Mouse (Mus musculus): Measurements from ENCODE around the gene Egr4. TPM values are rescaled to one million over a fixed set of nuclear protein-coding genes. Genes with fewer than 3 reads are reported as not detected.
A peak's percentile ranks its signal among the peaks of the same experiment; 100 is the strongest.

The Egr4 gene
- total and polyA plus RNA-seq, 2 experiments from 2014 or later = 1.3 to 1.9 TPM

DNA sequence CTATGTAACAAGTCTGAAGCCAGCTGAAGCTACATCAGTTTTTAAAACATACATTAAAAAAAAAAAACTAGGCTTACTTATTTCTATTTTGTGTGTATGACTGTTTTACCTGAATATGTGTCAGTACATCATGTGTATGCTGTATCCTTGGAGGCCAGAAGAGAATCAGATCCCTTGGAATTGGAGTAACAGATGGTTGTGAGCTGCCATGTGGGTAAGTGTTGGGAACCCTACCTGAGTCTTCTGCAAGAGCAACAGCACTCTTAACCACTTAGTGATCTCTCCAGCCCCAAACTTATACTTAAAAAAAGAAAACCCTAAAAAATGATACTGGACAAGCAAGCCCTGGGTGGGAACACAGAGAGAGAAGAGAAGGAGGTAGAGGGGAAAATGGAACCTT is 16.4 kb downstream of the Egr4 start:
- TF ChIP-seq CTCF (IDR thresholded peaks at IDR 0.05; ENCODE audit: low read depth) = no peak
- no peak for ATAC-seq

DNA sequence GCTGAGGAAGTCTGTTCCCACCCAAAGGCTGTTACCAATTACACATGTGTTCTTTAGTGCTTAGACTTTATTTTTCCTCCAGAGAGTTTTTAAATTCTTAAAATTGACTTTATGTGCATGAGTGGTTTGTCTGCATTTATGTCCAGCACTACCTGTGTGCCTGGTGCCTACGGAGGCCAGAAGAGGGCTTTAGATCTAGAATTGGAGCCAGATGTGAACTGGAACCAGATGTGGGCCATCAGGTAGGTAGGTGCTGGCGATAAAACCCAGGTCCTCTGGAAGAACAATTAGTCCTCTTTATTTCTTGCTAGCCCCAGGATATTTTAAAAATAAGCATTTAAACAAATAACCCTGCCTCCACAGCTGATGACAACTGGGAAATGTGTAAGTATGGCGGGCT is 21.8 kb downstream of the Egr4 start:
- Histone ChIP-seq H3K4me2 (ENCODE audit: low read depth) (no peak overlapping the region), H3K27me3 (ENCODE audit: insufficient read depth, low read length) (no peaks in the 10 kb centered on the region), H3K9ac (no peak overlapping the region), H3K27ac (ENCODE audit: low read depth, low read length) (no peak overlapping the region), H3K36me3 (ENCODE audit: insufficient read depth) (peaks cover 1% of the 10 kb centered on the region; the same call in 1 of the 2 replicates), H3K4me1 (ENCODE audit: insufficient read depth) (no peaks in the 10 kb centered on the region), H3K9me3 (ENCODE audit: low read length) (no peaks in the 10 kb centered on the region), H3K4me3 (ENCODE audit: low read depth, low read length) (no peak overlapping the region)
- TF ChIP-seq CTCF (IDR thresholded peaks at IDR 0.05; ENCODE audit: low read depth) = no peak
- ATAC-seq (no peak), DNase-seq (no peak)
- 96% methylated on average over 3 of the region's 3 CpGs for WGBS

More for the DNA sequence above, 16.4 kb downstream of the Egr4 start:
- Histone ChIP-seq H3K4me2 (ENCODE audit: low read depth) (no peak overlapping the region), H3K9ac (no peak overlapping the region), H3K27ac (ENCODE audit: low read depth, low read length) (no peak overlapping the region), H3K4me1 (ENCODE audit: insufficient read depth) (no peaks in the 10 kb centered on the region), H3K27me3 (ENCODE audit: insufficient read depth, low read length) (no peaks in the 10 kb centered on the region), H3K9me3 (ENCODE audit: low read length) (no peaks in the 10 kb centered on the region), H3K4me3 (ENCODE audit: low read depth, low read length) (no peak overlapping the region), H3K36me3 (ENCODE audit: insufficient read depth) (no peaks in the 10 kb centered on the region)
- DNase-seq = no peak

DNA sequence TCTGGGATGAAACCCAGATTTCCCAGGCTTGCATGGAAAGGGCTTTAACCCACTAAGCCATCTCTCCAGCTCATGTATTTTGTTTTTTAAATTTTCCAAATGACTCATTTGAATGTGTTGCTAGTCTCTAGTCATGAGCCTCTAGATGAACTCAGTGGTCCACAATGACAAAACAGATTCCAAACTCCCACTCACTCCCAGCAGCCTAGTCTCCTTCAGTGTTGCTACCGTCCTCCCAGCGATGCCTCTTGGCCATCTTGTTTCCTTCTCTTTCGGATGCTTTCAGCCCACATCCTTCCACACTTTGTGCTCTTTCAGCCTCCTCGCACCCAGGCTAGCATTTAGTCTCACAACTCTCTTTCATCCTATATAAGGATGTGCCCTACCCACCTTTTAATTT is 23.1 kb downstream of the Egr4 start:
- Histone ChIP-seq H3K4me3 (ENCODE audit: low read depth, low read length) (no peak overlapping the region), H3K4me2 (ENCODE audit: low read depth) (no peak overlapping the region), H3K36me3 (ENCODE audit: insufficient read depth) (peaks cover 3% of the 10 kb centered on the region; the same call in 1 of the 2 replicates), H3K9me3 (ENCODE audit: low read length) (no peaks in the 10 kb centered on the region), H3K27me3 (ENCODE audit: insufficient read depth, low read length) (0 out of 2 replicates have a peak, but pooled peaks cover 3% of the 10 kb centered on the region), H3K4me1 (ENCODE audit: insufficient read depth) (no peaks in the 10 kb centered on the region; the same call in 1 of the 2 replicates), H3K9ac (no peak overlapping the region), H3K27ac (ENCODE audit: low read depth, low read length) (no peak overlapping the region)
- 91% methylated on average over 4 of the region's 4 CpGs for WGBS
- DNase-seq (no peak), ATAC-seq (no peak)
- no peak for TF ChIP-seq CTCF (IDR thresholded peaks at IDR 0.05; ENCODE audit: low read depth)

DNA sequence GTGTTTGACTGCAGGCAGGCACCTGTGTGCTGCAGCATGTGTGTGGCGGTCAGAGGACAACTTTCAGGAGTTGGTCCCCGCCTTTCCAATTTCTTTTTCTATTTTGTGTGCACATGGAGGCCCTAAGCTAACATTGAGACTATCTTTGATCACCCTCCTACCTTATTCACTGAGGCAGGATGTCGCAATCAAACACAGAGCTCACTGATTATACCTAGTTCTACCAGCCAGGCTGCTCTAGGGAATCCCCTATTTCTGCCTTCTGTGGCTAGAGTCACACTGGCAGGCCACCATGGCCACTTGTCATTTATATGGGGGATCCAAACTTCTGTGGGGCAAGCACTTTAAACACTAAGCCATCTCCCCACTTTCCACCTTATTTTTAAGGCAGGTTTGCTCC is 23.7 kb downstream of the Egr4 start:
- Histone ChIP-seq H3K4me2 (ENCODE audit: low read depth) (no peak overlapping the region), H3K27me3 (ENCODE audit: insufficient read depth, low read length) (0 out of 2 replicates have a peak, but pooled peaks cover 8% of the 10 kb centered on the region), H3K9ac (no peak overlapping the region), H3K27ac (ENCODE audit: low read depth, low read length) (no peak overlapping the region), H3K9me3 (ENCODE audit: low read length) (no peaks in the 10 kb centered on the region), H3K36me3 (ENCODE audit: insufficient read depth) (peaks cover 3% of the 10 kb centered on the region; the same call in 1 of the 2 replicates), H3K4me3 (ENCODE audit: low read depth, low read length) (no peak overlapping the region), H3K4me1 (ENCODE audit: insufficient read depth) (no peaks in the 10 kb centered on the region; the same call in 1 of the 2 replicates)
- WGBS = 84% methylated on average over 3 of the region's 3 CpGs
- no peak for TF ChIP-seq CTCF (IDR thresholded peaks at IDR 0.05; ENCODE audit: low read depth)
- DNase-seq (no peak), ATAC-seq (no peak)

DNA sequence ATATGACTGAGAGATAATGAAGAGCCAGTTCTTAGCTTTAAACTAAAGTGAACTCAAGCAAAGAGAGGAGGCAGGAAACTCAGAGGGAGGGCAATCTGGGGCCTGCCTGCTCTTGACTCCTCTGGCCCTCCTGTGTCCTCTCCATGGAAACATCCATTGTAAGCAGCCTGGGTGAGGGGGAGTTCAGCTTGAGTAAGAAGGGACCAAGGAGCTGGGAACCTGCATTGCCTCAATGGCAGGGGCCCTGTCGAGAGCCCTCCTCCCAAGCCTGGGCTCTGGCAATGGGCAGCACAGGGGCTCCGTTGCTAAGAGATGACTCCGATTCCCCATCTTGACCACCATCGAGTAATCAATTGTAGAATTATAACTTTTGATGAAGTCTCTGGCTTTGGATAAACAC is 24.9 kb downstream of the Egr4 start:
- TF ChIP-seq CTCF (IDR thresholded peaks at IDR 0.05; ENCODE audit: low read depth) = no peak
- Histone ChIP-seq H3K27ac (ENCODE audit: low read depth, low read length) (no peak overlapping the region), H3K4me1 (ENCODE audit: insufficient read depth) (no peaks in the 10 kb centered on the region; the same call in 1 of the 2 replicates), H3K4me3 (ENCODE audit: low read depth, low read length) (no peak overlapping the region), H3K9me3 (ENCODE audit: low read length) (no peaks in the 10 kb centered on the region), H3K27me3 (ENCODE audit: insufficient read depth, low read length) (peaks cover 11% of the 10 kb centered on the region; the same call in 1 of the 2 replicates), H3K36me3 (ENCODE audit: insufficient read depth) (peaks cover 12% of the 10 kb centered on the region; the same call in 1 of the 2 replicates), H3K9ac (no peak overlapping the region), H3K4me2 (ENCODE audit: low read depth) (no peak overlapping the region)
- ATAC-seq (no peak), DNase-seq (no peak)
- WGBS = 42% methylated on average over 4 of the region's 4 CpGs

DNA sequence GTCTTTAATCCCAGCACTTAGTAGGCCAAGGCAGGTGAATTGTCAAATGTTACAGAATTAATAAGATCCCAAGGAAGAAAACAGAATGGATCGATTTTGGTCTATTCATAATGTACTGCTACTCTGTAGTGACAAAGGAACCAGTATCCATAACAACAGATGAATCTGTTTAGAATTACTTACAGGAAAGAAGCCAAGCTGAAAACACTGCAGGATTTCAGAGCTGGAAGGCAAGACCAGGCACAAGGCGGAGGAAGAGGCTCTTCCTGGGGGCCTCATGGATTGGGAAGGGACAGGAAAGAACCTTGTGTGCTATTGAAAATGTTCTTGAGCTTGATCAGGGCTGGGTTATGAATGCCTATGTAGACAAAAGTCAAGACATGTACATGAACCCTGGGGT is 27.7 kb downstream of the Egr4 start:
- no peak overlapping the region for H3K27ac ChIP-seq (ENCODE audit: low read depth, low read length)
- ATAC-seq (peak; percentile 56), DNase-seq (no peak)
- H3K27me3 ChIP-seq (ENCODE audit: insufficient read depth, low read length) = peaks cover 11% of the 10 kb centered on the region; the same call in 1 of the 2 replicates
- H3K4me3 ChIP-seq (ENCODE audit: low read depth, low read length) = no peak overlapping the region
- no peak overlapping the region for H3K4me2 ChIP-seq (ENCODE audit: low read depth)
- WGBS = 47% methylated on average over 2 of the region's 2 CpGs
- H3K9ac ChIP-seq = no peak overlapping the region
- no peaks in the 10 kb centered on the region; the same call in 1 of the 2 replicates for H3K4me1 ChIP-seq (ENCODE audit: insufficient read depth)
- peaks cover 18% of the 10 kb centered on the region; the same call in 1 of the 2 replicates for H3K36me3 ChIP-seq (ENCODE audit: insufficient read depth)
- H3K9me3 ChIP-seq (ENCODE audit: low read length) = no peaks in the 10 kb centered on the region
- TF ChIP-seq CTCF (IDR thresholded peaks at IDR 0.05; ENCODE audit: low read depth) = no peak

DNA sequence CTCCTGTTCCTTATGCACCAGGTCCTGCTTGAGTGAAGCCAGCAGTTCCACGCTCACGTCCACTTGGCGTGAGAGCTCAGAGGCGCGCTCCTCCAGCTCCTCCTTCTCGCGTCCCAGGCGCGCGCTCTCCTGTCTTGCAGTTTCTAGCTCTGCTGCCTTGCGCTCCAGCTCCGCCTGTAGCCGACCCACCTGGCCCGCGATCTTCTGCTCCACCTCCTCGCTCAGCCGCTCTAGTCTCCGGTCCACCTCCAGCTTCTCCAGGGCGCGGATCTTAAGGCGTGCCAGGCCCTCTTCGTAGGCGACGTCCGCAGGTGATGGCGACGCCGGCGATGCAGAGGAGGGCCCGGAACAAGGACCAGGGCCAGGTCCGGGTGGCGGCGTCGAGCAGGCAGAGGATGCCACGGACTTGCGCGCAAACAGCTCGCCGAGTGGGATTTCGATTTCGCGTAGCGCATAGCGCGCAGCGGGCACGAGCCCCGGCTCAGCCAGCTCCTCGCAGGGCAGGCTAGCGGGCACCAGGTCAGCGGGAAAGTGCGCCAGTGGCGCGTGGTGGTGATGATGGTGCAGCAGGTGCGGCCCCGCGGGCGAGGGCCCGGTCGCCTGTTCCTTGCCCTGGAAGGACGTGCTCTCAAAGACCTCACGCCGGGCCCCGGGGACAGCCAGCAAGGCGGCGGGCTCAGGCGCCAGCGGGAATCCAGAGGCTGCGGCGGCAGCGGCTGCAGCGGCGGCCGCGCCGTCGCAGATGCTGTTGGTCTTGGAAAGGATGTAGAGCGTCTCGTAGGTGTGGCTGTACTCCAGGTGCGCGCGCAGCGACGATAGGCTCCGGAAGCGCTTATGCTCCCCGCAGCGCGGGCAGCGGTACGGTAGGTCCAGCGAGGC is 29.3 kb downstream of the Egr4 start:
- DNase-seq (no peak), ATAC-seq (peak; percentile 30)
- Histone ChIP-seq H3K9ac (no peak overlapping the region), H3K36me3 (ENCODE audit: insufficient read depth) (peaks cover 30% of the 10 kb centered on the region; the same call in 1 of the 2 replicates), H3K27me3 (ENCODE audit: insufficient read depth, low read length) (peaks cover 11% of the 10 kb centered on the region; the same call in 1 of the 2 replicates), H3K4me3 (ENCODE audit: low read depth, low read length) (peak overlapping the region; percentile 33), H3K4me2 (ENCODE audit: low read depth) (peak overlapping the region; percentile 47), H3K9me3 (ENCODE audit: low read length) (no peaks in the 10 kb centered on the region), H3K4me1 (ENCODE audit: insufficient read depth) (no peaks in the 10 kb centered on the region; the same call in 1 of the 2 replicates), H3K27ac (ENCODE audit: low read depth, low read length) (no peak overlapping the region)
- no peak for TF ChIP-seq CTCF (IDR thresholded peaks at IDR 0.05; ENCODE audit: low read depth)
- WGBS = 7% methylated on average over 92 of the region's 92 CpGs

Measured in forebrain, postnatal 0 days (tissue).